Mouse (Mus musculus): Measurements from ENCODE around the gene Hmgb1. TPM values are rescaled to one million over a fixed set of nuclear protein-coding genes. Genes with fewer than 3 reads are reported as not detected.

The Hmgb1 gene
- total and polyA plus RNA-seq, 3 experiments, result 227 to 899 (median 288) TPM

DNA sequence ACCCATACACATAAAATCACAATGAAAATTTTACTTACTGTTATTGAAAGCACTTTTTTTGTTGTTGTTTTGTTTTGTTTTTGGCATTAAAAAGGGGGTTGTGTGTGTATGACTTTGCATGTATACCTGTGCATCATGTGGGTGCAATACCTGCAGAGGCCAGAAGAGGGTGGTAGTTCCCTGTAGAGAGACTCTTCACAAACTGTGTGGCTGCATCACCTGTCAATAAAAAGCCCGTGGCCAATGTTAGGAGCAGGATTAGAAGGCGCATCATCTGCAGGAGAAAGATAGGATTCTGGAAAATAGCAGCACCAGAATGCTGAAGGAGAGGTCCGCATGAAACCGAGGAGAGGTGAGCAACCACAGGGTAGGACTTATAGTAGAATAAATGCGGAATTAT lies 144.5 kb downstream of the Hmgb1 start:
- DNase-seq (ENCODE audit: extremely low read depth), result no peak
- H3K4me1 ChIP-seq (ENCODE audit: control insufficient read depth in 1 of 2, insufficient read depth in 2 of 2), result no peaks in the 10 kb centered on the region
- no peak overlapping the region for H3K4me3 ChIP-seq (replicated peaks in 1 of 3; ENCODE audit: low read depth in 2 of 3, low read length in 2 of 3, poor library complexity in 1 of 3)
- H3K9ac ChIP-seq (ENCODE audit: insufficient read depth, low read depth), result no peak overlapping the region
- TF ChIP-seq BHLHE40 (IDR thresholded peaks at IDR 0.05; ENCODE audit: low read depth, low read length) (no peak), RAD21 (IDR thresholded peaks at IDR 0.05; ENCODE audit: low read depth, low read length) (peak; percentile 75), ZC3H11A (IDR thresholded peaks at IDR 0.05; ENCODE audit: low read depth, low read length) (peak; percentile 31; the same call in 1 of the 2 replicates), CHD2 (IDR thresholded peaks at IDR 0.05; ENCODE audit: low read length) (0 out of 2 replicates have a peak, but pooled peaks have one; percentile 24), CTCF (conservative IDR thresholded peaks at IDR 0.05 in 1 of 2, IDR thresholded peaks at IDR 0.05 in 1 of 2; ENCODE audit: low read depth in 2 of 2, low read length in 2 of 2) (peak; percentile 34 to 75; a peak in 3 of 4 replicates), SMC3 (IDR thresholded peaks at IDR 0.05; ENCODE audit: low read depth, low read length) (peak; percentile 83)
- no peaks in the 10 kb centered on the region for H3K79me2 ChIP-seq (replicated peaks; ENCODE audit: control insufficient read depth, extremely low read depth, insufficient read depth, poor library complexity, severe bottlenecking)
- peaks cover 17% of the 10 kb centered on the region for H3K9me3 ChIP-seq (replicated peaks; ENCODE audit: low read length)
- H3K27ac ChIP-seq (ENCODE audit: insufficient read depth, low read depth), result no peak overlapping the region
- dilution Hi-C loops (cut with MboI; ENCODE audit: extremely low pct_ligation_motif_present, extremely low pct_unique_long_range_greater_than_20kb, low sequenced_read_pairs), result no loop called here
- H3K4me2 ChIP-seq (ENCODE audit: insufficient read depth, low read depth, poor library complexity, severe bottlenecking), result no peak overlapping the region
- H3K36me3 ChIP-seq (replicated peaks in 1 of 2; ENCODE audit: control insufficient read depth in 1 of 2, insufficient read depth in 1 of 2, low read length in 1 of 2), result peaks cover 0 to under 1% of the 10 kb centered on the region in 2 experiments
- in situ Hi-C loops (cut with MboI; ENCODE audit: low pct_ligation_motif_present, low pct_unique_long_range_greater_than_20kb, low sequenced_read_pairs), result no loop called here
- H3K27me3 ChIP-seq (replicated peaks), result no peaks in the 10 kb centered on the region

GRCm38 (mm10) chr5:149037729-149038128 lies 146.6 kb downstream of the Hmgb1 start:
- H3K4me1 ChIP-seq (ENCODE audit: control insufficient read depth in 1 of 2, insufficient read depth in 2 of 2), result no peaks in the 10 kb centered on the region
- in situ Hi-C loops (cut with MboI; ENCODE audit: low pct_ligation_motif_present, low pct_unique_long_range_greater_than_20kb, low sequenced_read_pairs), result no loop called here

DNA sequence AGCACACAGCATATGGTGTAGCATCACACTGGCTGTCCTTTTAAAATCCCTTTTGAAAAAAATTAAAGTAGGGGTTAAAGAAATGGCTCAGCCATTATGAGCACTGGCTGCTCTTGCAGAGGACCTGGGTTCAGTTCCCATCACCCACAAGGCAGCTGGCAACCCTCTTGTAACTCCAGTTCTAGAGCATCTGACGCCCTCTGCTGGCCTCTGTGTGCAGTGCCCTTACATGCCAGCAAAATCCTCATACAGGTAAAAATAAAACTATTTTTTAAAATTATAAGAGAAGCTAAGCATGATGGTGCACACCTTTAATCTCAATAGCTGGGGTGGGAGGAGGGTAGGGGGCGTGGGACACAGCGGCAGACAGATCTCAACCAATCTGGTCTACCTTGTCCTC lies 147.4 kb downstream of the Hmgb1 start:
- dilution Hi-C loops (cut with MboI; ENCODE audit: extremely low pct_ligation_motif_present, extremely low pct_unique_long_range_greater_than_20kb, low sequenced_read_pairs), result no loop called here
- H3K9ac ChIP-seq (ENCODE audit: insufficient read depth, low read depth), result no peak overlapping the region
- H3K27me3 ChIP-seq (replicated peaks), result no peaks in the 10 kb centered on the region
- no peak overlapping the region for H3K4me2 ChIP-seq (ENCODE audit: insufficient read depth, low read depth, poor library complexity, severe bottlenecking)
- H3K79me2 ChIP-seq (replicated peaks; ENCODE audit: control insufficient read depth, extremely low read depth, insufficient read depth, poor library complexity, severe bottlenecking), result no peaks in the 10 kb centered on the region
- DNase-seq (ENCODE audit: extremely low read depth), result no peak
- H3K36me3 ChIP-seq (replicated peaks in 1 of 2; ENCODE audit: control insufficient read depth in 1 of 2, insufficient read depth in 1 of 2, low read length in 1 of 2), result no peaks in the 10 kb centered on the region
- H3K27ac ChIP-seq (ENCODE audit: insufficient read depth, low read depth), result no peak overlapping the region
- no peak overlapping the region for H3K4me3 ChIP-seq (replicated peaks in 1 of 3; ENCODE audit: low read depth in 2 of 3, low read length in 2 of 3, poor library complexity in 1 of 3)
- TF ChIP-seq CTCF (conservative IDR thresholded peaks at IDR 0.05 in 1 of 2, IDR thresholded peaks at IDR 0.05 in 1 of 2; ENCODE audit: low read depth in 2 of 2, low read length in 2 of 2) (peak in 1 of 2 experiments; percentile 23; a peak in 2 of 4 replicates), HCFC1 (IDR thresholded peaks at IDR 0.05; ENCODE audit: low read depth, low read length) (no peak)
- in situ Hi-C loops (cut with MboI; ENCODE audit: low pct_ligation_motif_present, low pct_unique_long_range_greater_than_20kb, low sequenced_read_pairs), result no loop called here
- peaks cover 17% of the 10 kb centered on the region for H3K9me3 ChIP-seq (replicated peaks; ENCODE audit: low read length)
- no peaks in the 10 kb centered on the region for H3K4me1 ChIP-seq (ENCODE audit: control insufficient read depth in 1 of 2, insufficient read depth in 2 of 2)

More at GRCm38 (mm10) chr5:149037729-149038128, 146.6 kb downstream of the Hmgb1 start:
- no peak for TF ChIP-seq MAZ (IDR thresholded peaks at IDR 0.05; ENCODE audit: low read depth, low read length)
- TF ChIP-seq SMC3 (IDR thresholded peaks at IDR 0.05; ENCODE audit: low read depth, low read length), result no peak
- TF ChIP-seq JUN (IDR thresholded peaks at IDR 0.05; ENCODE audit: insufficient read depth, low read depth, low read length), result no peak
- TF ChIP-seq RCOR1 (conservative IDR thresholded peaks at IDR 0.05; ENCODE audit: low read depth, low read length), result no peak
- TF ChIP-seq PAX5 (IDR thresholded peaks at IDR 0.05; ENCODE audit: low read length), result no peak
- TF ChIP-seq CTCF (conservative IDR thresholded peaks at IDR 0.05 in 1 of 2, IDR thresholded peaks at IDR 0.05 in 1 of 2; ENCODE audit: low read depth in 2 of 2, low read length in 2 of 2), result no peak
- TF ChIP-seq TBP (conservative IDR thresholded peaks at IDR 0.05; ENCODE audit: low read depth, low read length), result no peak
- TF ChIP-seq MAFK (IDR thresholded peaks at IDR 0.05; ENCODE audit: insufficient replicate concordance, low read length), result no peak
- no peak for TF ChIP-seq ETS1 (conservative IDR thresholded peaks at IDR 0.05; ENCODE audit: low read depth, low read length)
- TF ChIP-seq ZC3H11A (IDR thresholded peaks at IDR 0.05; ENCODE audit: low read depth, low read length), result no peak
- TF ChIP-seq MAX (IDR thresholded peaks at IDR 0.05; ENCODE audit: low read length), result no peak
- no peak for TF ChIP-seq CHD2 (IDR thresholded peaks at IDR 0.05; ENCODE audit: low read length)
- TF ChIP-seq MYC (IDR thresholded peaks at IDR 0.05; ENCODE audit: low read depth, low read length), result no peak
- TF ChIP-seq ZMIZ1 (IDR thresholded peaks at IDR 0.05; ENCODE audit: low read depth, low read length), result no peak
- H3K36me3 ChIP-seq (replicated peaks in 1 of 2; ENCODE audit: control insufficient read depth in 1 of 2, insufficient read depth in 1 of 2, low read length in 1 of 2), result no peaks in the 10 kb centered on the region
- H3K79me2 ChIP-seq (replicated peaks; ENCODE audit: control insufficient read depth, extremely low read depth, insufficient read depth, poor library complexity, severe bottlenecking), result no peaks in the 10 kb centered on the region
- no peak for DNase-seq (ENCODE audit: extremely low read depth)
- no peaks in the 10 kb centered on the region for H3K27me3 ChIP-seq (replicated peaks)
- dilution Hi-C loops (cut with MboI; ENCODE audit: extremely low pct_ligation_motif_present, extremely low pct_unique_long_range_greater_than_20kb, low sequenced_read_pairs), result no loop called here
- H3K9me3 ChIP-seq (replicated peaks; ENCODE audit: low read length), result peaks cover 17% of the 10 kb centered on the region
- H3K27ac ChIP-seq (ENCODE audit: insufficient read depth, low read depth), result no peak overlapping the region
- H3K4me3 ChIP-seq (replicated peaks in 1 of 3; ENCODE audit: low read depth in 2 of 3, low read length in 2 of 3, poor library complexity in 1 of 3), result no peak overlapping the region
- no peak overlapping the region for H3K9ac ChIP-seq (ENCODE audit: insufficient read depth, low read depth)
- H3K4me2 ChIP-seq (ENCODE audit: insufficient read depth, low read depth, poor library complexity, severe bottlenecking), result no peak overlapping the region

Data from CH12.LX (cell line).